Mouse (Mus musculus): ENCODE data around the gene Inafm1.

DNA sequence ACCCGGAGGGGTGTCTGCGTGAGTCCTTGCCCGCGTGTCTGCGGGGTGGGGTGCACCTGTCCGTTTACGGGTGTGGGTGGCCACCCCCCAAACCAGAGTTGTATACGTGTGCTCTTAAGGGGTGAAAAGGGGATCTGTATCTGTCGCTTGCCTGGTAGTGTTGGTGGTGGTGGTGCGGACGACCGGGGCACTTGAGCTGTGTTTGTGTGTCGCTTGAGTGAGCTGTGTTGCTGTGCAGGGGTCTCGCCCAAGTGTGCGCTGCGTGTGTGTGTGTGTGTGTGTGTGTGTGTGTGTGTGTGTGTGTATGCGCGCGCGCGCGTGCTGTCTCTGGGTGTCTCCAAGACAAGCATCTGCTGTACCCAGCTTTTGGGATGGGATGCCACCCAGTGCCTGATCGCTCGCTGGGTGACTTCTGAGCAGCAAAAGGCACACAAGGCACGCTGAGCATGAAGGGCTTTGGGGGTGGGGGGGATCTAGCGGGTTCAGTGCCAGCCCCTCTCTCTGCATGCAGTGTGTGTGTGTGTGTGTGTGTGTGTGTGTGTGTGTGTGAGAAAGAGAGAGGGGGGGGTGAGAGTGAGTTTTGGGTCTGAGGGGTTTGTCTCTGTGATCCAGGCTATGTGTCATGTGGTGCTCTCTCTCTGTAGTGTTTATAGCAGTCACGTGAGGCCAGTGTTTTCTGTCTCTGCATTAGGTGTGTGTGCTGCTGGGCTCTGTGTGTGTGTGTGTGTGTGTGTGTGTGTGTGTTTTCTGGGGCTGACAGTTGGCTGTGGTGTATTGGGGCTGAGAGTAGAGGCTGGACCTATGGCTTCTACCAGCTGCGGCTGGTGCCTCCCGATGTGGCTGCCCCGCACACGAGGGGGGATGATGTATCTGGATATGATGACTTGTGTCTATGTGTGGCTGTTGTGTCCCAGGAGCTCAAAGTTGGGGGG, 37.4 kb upstream of the Inafm1 start:
- no peak for TF ChIP-seq CTCF (IDR thresholded peaks at IDR 0.05; ENCODE audit: control insufficient read depth, insufficient read depth, low read length)
- no peak for TF ChIP-seq POLR2A (IDR thresholded peaks at IDR 0.05; ENCODE audit: borderline replicate concordance, control insufficient read depth, low read depth, low read length)
